Mouse (Mus musculus): ENCODE data around the gene Tmem132c.
A peak's percentile ranks its signal among the peaks of the same experiment; 100 is the strongest.

DNA sequence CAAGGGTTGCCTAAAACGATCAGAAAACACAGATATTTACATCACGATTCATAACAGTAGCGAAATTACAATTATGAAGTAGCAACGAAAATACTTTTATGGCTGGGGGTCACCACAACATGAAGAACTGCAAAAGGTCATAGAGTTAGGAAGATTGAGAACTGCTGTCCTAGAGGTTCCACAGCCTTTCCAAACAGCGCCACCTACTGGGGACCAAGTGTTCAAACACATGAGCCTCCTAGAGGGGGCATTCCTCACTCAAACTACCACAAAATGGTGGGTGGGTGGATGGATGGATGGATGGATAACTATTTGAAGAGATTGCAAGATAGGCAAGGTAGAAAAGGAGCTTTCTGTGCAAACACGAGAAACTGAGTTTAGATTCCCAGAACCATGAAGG, 270.0 kb downstream of the Tmem132c start:
- peak; percentile 28 for TF ChIP-seq CTCF (conservative IDR thresholded peaks at IDR 0.05; ENCODE audit: low read length)
- TF ChIP-seq POU5F1 (IDR thresholded peaks at IDR 0.05; ENCODE audit: borderline replicate concordance, low read length): no peak

Data from E14TG2a.4 (cell line).